Mouse (Mus musculus): ENCODE results near the gene App.

Gene App

GRCm38 (mm10) chr16:85173373-85174081 lies at the start of gene App:
TSS of gene App (minus strand) at chr16:85173766.
- DNase-seq (ENCODE audit: low read depth, low spot score), result no peak

- no peak for DNase-seq (ENCODE audit: low read depth, low spot score)
These were observed 42.3 kb upstream of the App start for GRCm38 (mm10) chr16:85215846-85216245.

GRCm38 (mm10) chr16:85215173-85215572 lies 41.6 kb upstream of the App start:
- no peak for DNase-seq (ENCODE audit: low read depth, low spot score)

- no peak for DNase-seq (ENCODE audit: low read depth, low spot score)
These were observed 22.1 kb upstream of the App start for GRCm38 (mm10) chr16:85195622-85196021.

GRCm38 (mm10) chr16:85195167-85195566 lies 21.6 kb upstream of the App start:
- DNase-seq (ENCODE audit: low read depth, low spot score), result no peak

- DNase-seq (ENCODE audit: low read depth, low spot score), result no peak
These were observed 7.9 kb upstream of the App start for GRCm38 (mm10) chr16:85181502-85181901.

GRCm38 (mm10) chr16:85180710-85181109 lies 7.1 kb upstream of the App start:
- DNase-seq (ENCODE audit: low read depth, low spot score), result no peak

GRCm38 (mm10) chr16:85176666-85177065 lies 3.1 kb upstream of the App start:
- no peak for DNase-seq (ENCODE audit: low read depth, low spot score)

GRCm38 (mm10) chr16:85172571-85173372 lies 794 bp downstream of the App start:
- no peak for DNase-seq (ENCODE audit: low read depth, low spot score)

GRCm38 (mm10) chr16:85171976-85172570 lies 1.5 kb downstream of the App start:
- no peak for DNase-seq (ENCODE audit: low read depth, low spot score)

GRCm38 (mm10) chr16:85170826-85171510 lies 2.6 kb downstream of the App start:
- DNase-seq (ENCODE audit: low read depth, low spot score), result no peak

GRCm38 (mm10) chr16:85168821-85169220 lies 4.7 kb downstream of the App start:
- DNase-seq (ENCODE audit: low read depth, low spot score), result no peak

GRCm38 (mm10) chr16:85166205-85166604 lies 7.4 kb downstream of the App start:
- no peak for DNase-seq (ENCODE audit: low read depth, low spot score)

GRCm38 (mm10) chr16:85165631-85166030 lies 7.9 kb downstream of the App start:
- DNase-seq (ENCODE audit: low read depth, low spot score), result no peak

GRCm38 (mm10) chr16:85165177-85165576 lies 8.4 kb downstream of the App start:
- DNase-seq (ENCODE audit: low read depth, low spot score), result no peak

GRCm38 (mm10) chr16:85162779-85163178 lies 10.8 kb downstream of the App start:
- DNase-seq (ENCODE audit: low read depth, low spot score), result no peak

GRCm38 (mm10) chr16:85160140-85160539 lies 13.4 kb downstream of the App start:
- DNase-seq (ENCODE audit: low read depth, low spot score), result no peak

- no peak for DNase-seq (ENCODE audit: low read depth, low spot score)
These were observed 15.6 kb downstream of the App start for GRCm38 (mm10) chr16:85157796-85158546.

GRCm38 (mm10) chr16:85157156-85157555 lies 16.4 kb downstream of the App start:
- no peak for DNase-seq (ENCODE audit: low read depth, low spot score)

- DNase-seq (ENCODE audit: low read depth, low spot score), result no peak
These were observed 17.7 kb downstream of the App start for GRCm38 (mm10) chr16:85155836-85156235.

GRCm38 (mm10) chr16:85152457-85152856 lies 21.1 kb downstream of the App start:
- DNase-seq (ENCODE audit: low read depth, low spot score), result no peak
